Mouse (Mus musculus): ENCODE data around the gene Lce3a.

The Lce3a gene

GRCm38 (mm10) chr3:92926130-92926529, at the start of gene Lce3a:
Lce3a (minus strand) TSS chr3:92926230.
- no peak for DNase-seq (ENCODE audit: low read depth in 1 of 2, low spot score in 2 of 2)

- no peak for DNase-seq (ENCODE audit: low read depth in 1 of 2, low spot score in 2 of 2)
Observed at GRCm38 (mm10) chr3:92966761-92967160, 40.7 kb upstream of the Lce3a start, which contains the start of gene Lce3e. Lce3e (plus strand) TSS chr3:92967061.

GRCm38 (mm10) chr3:92957090-92957489, 31.1 kb upstream of the Lce3a start, which contains the start of gene Lce3d:
Lce3d (plus strand) TSS chr3:92957390.
- no peak for DNase-seq (ENCODE audit: low read depth in 1 of 2, low spot score in 2 of 2)

GRCm38 (mm10) chr3:92944186-92944585, 18.2 kb upstream of the Lce3a start, which contains the start of gene Lce3c:
Lce3c (plus strand) TSS chr3:92944486.
- no peak for DNase-seq (ENCODE audit: low read depth in 1 of 2, low spot score in 2 of 2)

- no peak for DNase-seq (ENCODE audit: low read depth in 1 of 2, low spot score in 2 of 2)
Observed at GRCm38 (mm10) chr3:92932679-92933078, 6.6 kb upstream of the Lce3a start, which contains the start of gene Lce3b. Lce3b (plus strand) TSS chr3:92932979.

- no peak for DNase-seq (ENCODE audit: low read depth in 1 of 2, low spot score in 2 of 2)
Observed at GRCm38 (mm10) chr3:92920364-92920763, 5.7 kb downstream of the Lce3a start.

- DNase-seq (ENCODE audit: low read depth in 1 of 2, low spot score in 2 of 2) = no peak
Observed at GRCm38 (mm10) chr3:92907571-92907970, 18.5 kb downstream of the Lce3a start.

GRCm38 (mm10) chr3:92905182-92905581, 20.8 kb downstream of the Lce3a start:
- DNase-seq (ENCODE audit: low read depth in 1 of 2, low spot score in 2 of 2) = no peak

- no peak for DNase-seq (ENCODE audit: low read depth in 1 of 2, low spot score in 2 of 2)
Observed at GRCm38 (mm10) chr3:92903640-92904039, 22.4 kb downstream of the Lce3a start.

- DNase-seq (ENCODE audit: low read depth in 1 of 2, low spot score in 2 of 2) = no peak
Observed at GRCm38 (mm10) chr3:92902992-92903391, 23.0 kb downstream of the Lce3a start.

- DNase-seq (ENCODE audit: low read depth in 1 of 2, low spot score in 2 of 2) = no peak
Observed at GRCm38 (mm10) chr3:92894489-92894888, 31.5 kb downstream of the Lce3a start.

GRCm38 (mm10) chr3:92894063-92894462, 32.0 kb downstream of the Lce3a start:
- DNase-seq (ENCODE audit: low read depth in 1 of 2, low spot score in 2 of 2) = no peak

Measured in monocyte, adult 2 months (primary cell).